Mouse (Mus musculus): Measurements from ENCODE around the gene Fstl4.

Fstl4 gene

GRCm38 (mm10) chr11:52764461-52764893 is at the start of gene Fstl4:
Gene Fstl4 (plus strand): TSS chr11:52764634.
- peak; percentile 63 for DNase-seq (ENCODE audit: inconsistent ontology term)

- peak; percentile 70 for DNase-seq (ENCODE audit: inconsistent ontology term)
Measured at GRCm38 (mm10) chr11:52718570-52718969, 45.9 kb upstream of the Fstl4 start.

- DNase-seq (ENCODE audit: inconsistent ontology term): no peak
Measured at GRCm38 (mm10) chr11:52721087-52721486, 43.3 kb upstream of the Fstl4 start.

- no peak for DNase-seq (ENCODE audit: inconsistent ontology term)
Measured at GRCm38 (mm10) chr11:52722706-52723105, 41.7 kb upstream of the Fstl4 start.

- DNase-seq (ENCODE audit: inconsistent ontology term): no peak
Measured at GRCm38 (mm10) chr11:52726001-52726400, 38.4 kb upstream of the Fstl4 start.

- DNase-seq (ENCODE audit: inconsistent ontology term): no peak
Measured at GRCm38 (mm10) chr11:52728479-52728878, 36.0 kb upstream of the Fstl4 start.

- no peak for DNase-seq (ENCODE audit: inconsistent ontology term)
Measured at GRCm38 (mm10) chr11:52729890-52730289, 34.5 kb upstream of the Fstl4 start.

GRCm38 (mm10) chr11:52731979-52732378 is 32.5 kb upstream of the Fstl4 start:
- no peak for DNase-seq (ENCODE audit: inconsistent ontology term)

GRCm38 (mm10) chr11:52734493-52735195 is 29.8 kb upstream of the Fstl4 start:
- DNase-seq (ENCODE audit: inconsistent ontology term): no peak

GRCm38 (mm10) chr11:52739187-52739586 is 25.2 kb upstream of the Fstl4 start:
- no peak for DNase-seq (ENCODE audit: inconsistent ontology term)

- DNase-seq (ENCODE audit: inconsistent ontology term): no peak
Measured at GRCm38 (mm10) chr11:52740466-52740865, 24.0 kb upstream of the Fstl4 start.

- DNase-seq (ENCODE audit: inconsistent ontology term): no peak
Measured at GRCm38 (mm10) chr11:52743956-52744355, 20.5 kb upstream of the Fstl4 start.

- no peak for DNase-seq (ENCODE audit: inconsistent ontology term)
Measured at GRCm38 (mm10) chr11:52744593-52745450, 19.6 kb upstream of the Fstl4 start.

GRCm38 (mm10) chr11:52747206-52747605 is 17.2 kb upstream of the Fstl4 start:
- peak; percentile 54 for DNase-seq (ENCODE audit: inconsistent ontology term)

GRCm38 (mm10) chr11:52747766-52748456 is 16.5 kb upstream of the Fstl4 start:
- DNase-seq (ENCODE audit: inconsistent ontology term): no peak

GRCm38 (mm10) chr11:52749988-52750387 is 14.4 kb upstream of the Fstl4 start:
- DNase-seq (ENCODE audit: inconsistent ontology term): no peak

- no peak for DNase-seq (ENCODE audit: inconsistent ontology term)
Measured at GRCm38 (mm10) chr11:52752524-52752923, 11.9 kb upstream of the Fstl4 start.

- peak; percentile 70 for DNase-seq (ENCODE audit: inconsistent ontology term)
Measured at GRCm38 (mm10) chr11:52753261-52753660, 11.2 kb upstream of the Fstl4 start.

- DNase-seq (ENCODE audit: inconsistent ontology term): no peak
Measured at GRCm38 (mm10) chr11:52761800-52762199, 2.6 kb upstream of the Fstl4 start.

GRCm38 (mm10) chr11:52764894-52765677 is 652 bp downstream of the Fstl4 start:
- DNase-seq (ENCODE audit: inconsistent ontology term): peak; percentile 36

GRCm38 (mm10) chr11:52765678-52766254 is 1.3 kb downstream of the Fstl4 start:
- DNase-seq (ENCODE audit: inconsistent ontology term): peak; percentile 73

All from Muller cell, postnatal 12 days (primary cell).